Mouse (Mus musculus) MEL (cell line): Measurements from ENCODE around the gene Triobp. TPM values are rescaled to one million over a fixed set of nuclear protein-coding genes. Genes with fewer than 3 reads are reported as not detected.

Source experiments
- DNase-seq: peaks from one replicate; pipeline ENCODE4 v3.0.0; 2011; ENCODE audit warnings: low read depth, low spot score
- H3K27ac ChIP-seq: 2 replicates; pipeline ENCODE4 v1.5.1; 2012; ENCODE audit warnings: low read depth, mild to moderate bottlenecking, control low read depth, low read length, moderate library complexity; ENCODE audit not compliant: control insufficient read depth
- H3K27me3 ChIP-seq, 2 experiments: fragments of 150-350 bp in 1 of 2; sonication (generic) in 1 of 2; 2 replicates each; pipeline ENCODE4 v1.6.1; 2012; ENCODE audit warnings: low read length in 2 of 2, mild to moderate bottlenecking in 2 of 2, improper control_type of control experiment in 1 of 2, moderate library complexity in 1 of 2; ENCODE audit not compliant: insufficient read depth in 2 of 2, control insufficient read depth in 1 of 2
- H3K36me3 ChIP-seq, 2 experiments: 2 replicates each; pipeline ENCODE4 v1.6.1; 2012 to 2014; ENCODE audit warnings: low read length in 2 of 2, improper control_type of control experiment in 1 of 2, inconsistent platforms in 1 of 2, mild to moderate bottlenecking in 1 of 2; ENCODE audit not compliant: insufficient read depth in 2 of 2, control insufficient read depth in 1 of 2
- H3K4me1 ChIP-seq, 2 experiments: fragments of 150-350 bp in 1 of 2; sonication (generic) in 1 of 2; 2 replicates each; pipeline ENCODE4 v1.6.1; 2012; ENCODE audit warnings: low read length in 2 of 2, improper control_type of control experiment in 1 of 2, mild to moderate bottlenecking in 1 of 2; ENCODE audit not compliant: insufficient read depth in 2 of 2, control insufficient read depth in 1 of 2
- H3K4me3 ChIP-seq, 2 experiments: fragments of 150-350 bp in 1 of 2; sonication (generic) in 1 of 2; 2 replicates each; pipeline ENCODE4 v1.5.1; 2012; ENCODE audit warnings: low read depth in 2 of 2, low read length in 2 of 2, mild to moderate bottlenecking in 2 of 2, moderate library complexity in 2 of 2, control low read depth in 1 of 2, improper control_type of control experiment in 1 of 2; ENCODE audit not compliant: control insufficient read depth in 1 of 2, insufficient read depth in 1 of 2
- H3K79me2 ChIP-seq: 2 replicates; pipeline ENCODE4 v1.6.1; 2012; ENCODE audit warnings: mild to moderate bottlenecking, low read length, moderate library complexity; ENCODE audit not compliant: control insufficient read depth, poor library complexity, insufficient read depth
- H3K9ac ChIP-seq: 2 replicates; pipeline ENCODE4 v1.6.1; 2012; ENCODE audit warnings: low read depth, mild to moderate bottlenecking, control low read depth, low read length, moderate library complexity; ENCODE audit not compliant: control insufficient read depth, poor library complexity, severe bottlenecking
- H3K9me3 ChIP-seq: fragments of 150-350 bp; sonication (generic); replicated peaks from 2 replicates; pipeline ENCODE4 v1.6.1; 2012; ENCODE audit warnings: mild to moderate bottlenecking, low read length, improper control_type of control experiment, moderate library complexity; ENCODE audit not compliant: insufficient read depth
- BHLHE40 ChIP-seq: IDR thresholded peaks from 2 replicates; pipeline ENCODE4 v1.6.1; 2012; ENCODE audit warnings: low read depth, mild to moderate bottlenecking, inconsistent platforms, low read length, improper control_type of control experiment, borderline replicate concordance
- CHD1 ChIP-seq: IDR thresholded peaks from 2 replicates; pipeline ENCODE4 v1.6.1; 2012; ENCODE audit warnings: low read depth, mild to moderate bottlenecking, inconsistent platforms, low read length, improper control_type of control experiment
- CTCF ChIP-seq, 3 experiments: IDR thresholded peaks in 2 of 3; conservative IDR thresholded peaks in 1 of 3; 2 replicates each; pipeline ENCODE4 v1.5.1; 2011 to 2012; ENCODE audit warnings: low read length in 3 of 3, low read depth in 2 of 3, mild to moderate bottlenecking in 2 of 3, improper control_type of control experiment in 1 of 3, inconsistent platforms in 1 of 3, mixed read lengths in 1 of 3, moderate library complexity in 1 of 3; ENCODE audit not compliant: control insufficient read depth in 1 of 3, insufficient read depth in 1 of 3, poor library complexity in 1 of 3, severe bottlenecking in 1 of 3
- E2F4 ChIP-seq: IDR thresholded peaks from 2 replicates; pipeline ENCODE4 v1.6.1; 2011; ENCODE audit warnings: low read depth, low read length, improper control_type of control experiment, borderline replicate concordance
- ELF1 ChIP-seq: IDR thresholded peaks from 2 replicates; pipeline ENCODE4 v1.6.1; 2014; ENCODE audit warnings: low read depth, mild to moderate bottlenecking, inconsistent platforms, low read length, improper control_type of control experiment, moderate library complexity
- EP300 ChIP-seq, 2 experiments: IDR thresholded peaks; 2 replicates each; pipeline ENCODE4 v1.6.1; 2011; ENCODE audit warnings: improper control_type of control experiment in 2 of 2, low read length in 2 of 2, low read depth in 1 of 2, mild to moderate bottlenecking in 1 of 2
- ETS1 ChIP-seq: IDR thresholded peaks from 2 replicates; pipeline ENCODE4 v1.6.1; 2012; ENCODE audit warnings: low read depth, mild to moderate bottlenecking, inconsistent platforms, low read length, improper control_type of control experiment, moderate library complexity
- GABPA ChIP-seq: IDR thresholded peaks from 2 replicates; pipeline ENCODE4 v1.6.1; 2012; ENCODE audit warnings: low read depth, mild to moderate bottlenecking, inconsistent platforms, low read length, improper control_type of control experiment, moderate library complexity
- GATA1 ChIP-seq: IDR thresholded peaks from 2 replicates; pipeline ENCODE4 v1.6.1; 2011; ENCODE audit warnings: low read depth, low read length, improper control_type of control experiment
- HCFC1 ChIP-seq: IDR thresholded peaks from 2 replicates; pipeline ENCODE4 v1.6.1; 2012; ENCODE audit warnings: low read depth, mild to moderate bottlenecking, inconsistent platforms, low read length, improper control_type of control experiment, moderate library complexity
- JUND ChIP-seq: IDR thresholded peaks from 2 replicates; pipeline ENCODE4 v1.6.1; 2011; ENCODE audit warnings: low read depth, mild to moderate bottlenecking, improper control_type of control experiment, low read length
- KAT2A ChIP-seq: conservative IDR thresholded peaks from 2 replicates; pipeline ENCODE4 v1.6.1; 2012; ENCODE audit warnings: low read depth, low read length, improper control_type of control experiment, inconsistent platforms
- MAFK ChIP-seq: IDR thresholded peaks from 2 replicates; pipeline ENCODE4 v1.6.1; 2011; ENCODE audit warnings: low read depth, mild to moderate bottlenecking, low read length, improper control_type of control experiment, borderline replicate concordance
- MAX ChIP-seq: IDR thresholded peaks from 2 replicates; pipeline ENCODE4 v1.6.1; 2011; ENCODE audit warnings: low read length, improper control_type of control experiment
- MAZ ChIP-seq: IDR thresholded peaks from 2 replicates; pipeline ENCODE4 v1.6.1; 2012; ENCODE audit warnings: low read depth, mild to moderate bottlenecking, inconsistent platforms, low read length, improper control_type of control experiment
- MEF2A ChIP-seq: IDR thresholded peaks from 2 replicates; pipeline ENCODE4 v1.6.1; 2014; ENCODE audit warnings: low read depth, mild to moderate bottlenecking, inconsistent platforms, low read length, improper control_type of control experiment; ENCODE audit not compliant: poor library complexity, insufficient replicate concordance, severe bottlenecking; ENCODE audit errors: extremely low read depth
- MXI1 ChIP-seq: IDR thresholded peaks from 2 replicates; pipeline ENCODE4 v1.6.1; 2011; ENCODE audit warnings: mild to moderate bottlenecking, low read depth, low read length, improper control_type of control experiment
- MYB ChIP-seq: IDR thresholded peaks from 2 replicates; pipeline ENCODE4 v1.6.1; 2011; ENCODE audit warnings: mild to moderate bottlenecking, low read depth, low read length, improper control_type of control experiment
- MYC ChIP-seq: IDR thresholded peaks from 2 replicates; pipeline ENCODE4 v1.6.1; 2011; ENCODE audit warnings: low read depth, mild to moderate bottlenecking, low read length, improper control_type of control experiment, moderate library complexity
- NELFE ChIP-seq: IDR thresholded peaks from 2 replicates; pipeline ENCODE4 v1.6.1; 2011; ENCODE audit warnings: low read depth, low read length, improper control_type of control experiment
- NRF1 ChIP-seq: IDR thresholded peaks from 2 replicates; pipeline ENCODE4 v1.6.1; 2014; ENCODE audit warnings: low read depth, mild to moderate bottlenecking, inconsistent platforms, low read length, improper control_type of control experiment, moderate library complexity; ENCODE audit not compliant: poor library complexity, insufficient read depth, severe bottlenecking
- POLR2A ChIP-seq, 2 experiments: IDR thresholded peaks; 2 replicates each; pipeline ENCODE4 v1.6.1; 2011 to 2012; ENCODE audit warnings: low read length in 2 of 2, mild to moderate bottlenecking in 2 of 2, control low read depth in 1 of 2, improper control_type of control experiment in 1 of 2, low read depth in 1 of 2, moderate library complexity in 1 of 2; ENCODE audit not compliant: control insufficient read depth in 1 of 2, insufficient read depth in 1 of 2, poor library complexity in 1 of 2
- POLR2AphosphoS2 ChIP-seq: IDR thresholded peaks from 2 replicates; pipeline ENCODE4 v1.6.1; 2011; ENCODE audit warnings: low read length, improper control_type of control experiment
- POLR2AphosphoS5 ChIP-seq: IDR thresholded peaks from 2 replicates; pipeline ENCODE4 v1.6.1; 2012; ENCODE audit warnings: low read depth, borderline replicate concordance, mild to moderate bottlenecking, inconsistent platforms, low read length, moderate library complexity, mixed read lengths
- RAD21 ChIP-seq: IDR thresholded peaks from 2 replicates; pipeline ENCODE4 v1.6.1; 2011; ENCODE audit warnings: mild to moderate bottlenecking, low read depth, low read length, improper control_type of control experiment
- RCOR1 ChIP-seq: IDR thresholded peaks from 2 replicates; pipeline ENCODE4 v1.6.1; 2012; ENCODE audit warnings: low read depth, mild to moderate bottlenecking, inconsistent platforms, low read length, improper control_type of control experiment
- SIN3A ChIP-seq: IDR thresholded peaks from 2 replicates; pipeline ENCODE4 v1.6.1; 2012; ENCODE audit warnings: low read length, improper control_type of control experiment, inconsistent platforms
- SMC3 ChIP-seq: IDR thresholded peaks from 2 replicates; pipeline ENCODE4 v1.6.1; 2011; ENCODE audit warnings: low read depth, low read length, improper control_type of control experiment
- TAL1 ChIP-seq: IDR thresholded peaks from 2 replicates; pipeline ENCODE4 v1.6.1; 2012; ENCODE audit warnings: mild to moderate bottlenecking, inconsistent platforms, low read length, moderate library complexity, mixed read lengths
- TBP ChIP-seq: IDR thresholded peaks from 2 replicates; pipeline ENCODE4 v1.8.0; 2011; ENCODE audit warnings: low read depth, low read length, improper control_type of control experiment
- TCF12 ChIP-seq: IDR thresholded peaks from 2 replicates; pipeline ENCODE4 v1.6.1; 2014; ENCODE audit warnings: low read depth, mild to moderate bottlenecking, inconsistent platforms, low read length, improper control_type of control experiment, moderate library complexity
- UBTF ChIP-seq: IDR thresholded peaks from 2 replicates; pipeline ENCODE4 v1.6.1; 2012; ENCODE audit warnings: low read depth, mild to moderate bottlenecking, inconsistent platforms, low read length, improper control_type of control experiment, moderate library complexity, borderline replicate concordance; ENCODE audit not compliant: insufficient read depth
- USF2 ChIP-seq, 2 experiments: IDR thresholded peaks; 2 replicates each; pipeline ENCODE4 v1.6.1; 2011 to 2012; ENCODE audit warnings: improper control_type of control experiment in 2 of 2, low read length in 2 of 2, borderline replicate concordance in 1 of 2, inconsistent platforms in 1 of 2, low read depth in 1 of 2, mild to moderate bottlenecking in 1 of 2; ENCODE audit not compliant: insufficient read depth in 1 of 2
- ZC3H11A ChIP-seq: IDR thresholded peaks from 2 replicates; pipeline ENCODE4 v1.6.1; 2012; ENCODE audit warnings: low read depth, mild to moderate bottlenecking, inconsistent platforms, low read length, improper control_type of control experiment
- ZKSCAN1 ChIP-seq: IDR thresholded peaks from 2 replicates; pipeline ENCODE4 v1.6.1; 2012; ENCODE audit warnings: low read depth, mild to moderate bottlenecking, inconsistent platforms, low read length, improper control_type of control experiment, moderate library complexity
- ZMIZ1 ChIP-seq: IDR thresholded peaks from 2 replicates; pipeline ENCODE4 v1.6.1; 2012; ENCODE audit warnings: low read depth, mild to moderate bottlenecking, inconsistent platforms, low read length, improper control_type of control experiment, moderate library complexity
- ZNF384 ChIP-seq: IDR thresholded peaks from 2 replicates; pipeline ENCODE4 v1.6.1; 2012; ENCODE audit warnings: low read depth, mild to moderate bottlenecking, inconsistent platforms, low read length, improper control_type of control experiment
- polyA plus RNA-seq, 2 experiments: library from polyadenylated mRNA; stranded (reverse) in 1 of 2; unstranded in 1 of 2; fragments of >175 nt in 1 of 2; fragments of >200 nt in 1 of 2; gene quantifications; 2 replicates each; pipeline versions ENCODE4 v1.2.1 to v1.2.4; 2012; ENCODE audit warnings: low replicate concordance in 2 of 2, low read depth in 1 of 2; ENCODE audit not compliant: insufficient read length in 2 of 2, insufficient read depth in 1 of 2, missing spikeins in 1 of 2
- total RNA-seq: library from RNA; depleted of rRNA; stranded (reverse); fragments of 300-350 nt; gene quantifications from 2 replicates; pipeline ENCODE4 v1.2.3, GENCODE M21; 2012

The Triobp gene
- total and polyA plus RNA-seq, 3 experiments = 18.4 to 31.3 TPM; not detected in 1

DNA sequence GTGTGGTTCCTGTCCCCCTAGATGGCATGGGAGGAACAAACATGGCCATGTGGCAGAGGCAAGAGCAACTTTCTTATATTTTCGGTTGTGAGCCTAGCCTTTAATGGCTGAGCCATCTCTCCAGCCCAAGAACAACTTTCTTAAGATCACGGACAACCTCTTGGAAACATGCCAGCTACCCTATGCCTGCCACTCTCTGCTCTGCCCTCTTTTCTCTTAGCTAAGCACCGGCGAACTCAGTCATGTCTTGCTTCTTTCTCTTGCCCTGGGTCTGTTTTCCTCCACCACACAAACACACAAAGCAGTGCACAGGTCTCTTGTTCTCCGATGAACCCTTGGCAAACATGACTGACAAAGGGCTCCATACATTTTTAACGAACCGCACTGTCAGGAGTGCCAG is 1.3 kb upstream of the Triobp start:
- H3K79me2 ChIP-seq = no peaks in the 10 kb centered on the region
- peak; percentile 82 for DNase-seq
- H3K36me3 ChIP-seq = peaks cover 0 to 10% of the 10 kb centered on the region in 2 experiments; a peak in 2 of 4 replicates
- H3K4me1 ChIP-seq = peaks cover 7 to 23% of the 10 kb centered on the region in 2 experiments
- H3K9ac ChIP-seq = peak overlapping the region; percentile 48
- H3K27ac ChIP-seq = peak overlapping the region; percentile 84
- H3K9me3 ChIP-seq = no peaks in the 10 kb centered on the region
- no peaks in the 10 kb centered on the region for H3K27me3 ChIP-seq
- peak overlapping the region; percentile 23 to 54 for H3K4me3 ChIP-seq
- no peak for TF ChIP-seq ZMIZ1
- no peak for TF ChIP-seq GABPA
- no peak for TF ChIP-seq MAFK
- TF ChIP-seq ZC3H11A = no peak
- TF ChIP-seq JUND = no peak
- no peak for TF ChIP-seq ZKSCAN1
- no peak for TF ChIP-seq ELF1
- TF ChIP-seq MXI1 = no peak; the same call in 1 of the 2 replicates
- peak; percentile 27 to 46; a peak in 1 of 4 replicates for TF ChIP-seq POLR2A (IDR thresholded peaks at IDR 0.05; ENCODE audit: control insufficient read depth in 1 of 2, insufficient read depth in 1 of 2, low read depth in 1 of 2, low read length in 2 of 2, poor library complexity in 1 of 2)
- no peak for TF ChIP-seq MAZ
- TF ChIP-seq MYC = no peak
- no peak for TF ChIP-seq UBTF
- TF ChIP-seq TBP = peak; percentile 39
- TF ChIP-seq USF2 (IDR thresholded peaks at IDR 0.05; ENCODE audit: borderline replicate concordance in 1 of 2, insufficient read depth in 1 of 2, low read depth in 1 of 2, low read length in 2 of 2) = no peak
- no peak for TF ChIP-seq SMC3
- 0 out of 2 replicates have a peak, but pooled peaks have one; percentile 20 for TF ChIP-seq HCFC1
- no peak for TF ChIP-seq KAT2A
- peak; percentile 22; the same call in 1 of the 2 replicates for TF ChIP-seq RCOR1
- no peak for TF ChIP-seq POLR2AphosphoS5
- 0 out of 2 replicates have a peak, but pooled peaks have one; percentile 25 for TF ChIP-seq GATA1
- 0 out of 2 replicates have a peak, but pooled peaks have one; percentile 6 for TF ChIP-seq MAX
- TF ChIP-seq TCF12 = no peak
- no peak for TF ChIP-seq POLR2AphosphoS2
- no peak for TF ChIP-seq MEF2A
- no peak; the same call in 1 of the 2 replicates for TF ChIP-seq SIN3A
- no peak for TF ChIP-seq NRF1
- TF ChIP-seq NELFE = no peak
- TF ChIP-seq MYB = no peak
- TF ChIP-seq TAL1 = no peak
- TF ChIP-seq CTCF (IDR thresholded peaks at IDR 0.05 in 2 of 3, conservative IDR thresholded peaks at IDR 0.05 in 1 of 3; ENCODE audit: control insufficient read depth in 1 of 3, insufficient read depth in 1 of 3, low read depth in 2 of 3, low read length in 3 of 3, poor library complexity in 1 of 3, severe bottlenecking in 1 of 3) = no peak
- TF ChIP-seq RAD21 = no peak
- TF ChIP-seq BHLHE40 = no peak
- no peak for TF ChIP-seq CHD1
- no peak for TF ChIP-seq ZNF384
- TF ChIP-seq E2F4 = no peak
- 0 out of 2 replicates have a peak, but pooled peaks have one; percentile 40 for TF ChIP-seq ETS1
- TF ChIP-seq EP300 (IDR thresholded peaks at IDR 0.05; ENCODE audit: low read depth in 1 of 2, low read length in 2 of 2) = 0 out of 4 replicates have a peak, but pooled peaks have one; percentile 9 to 10
